Mouse (Mus musculus): ENCODE measurements around the gene Slmap.
"Not testable (repeated sequence)": the region's sequence is repeated elsewhere in the genome, so short reads cannot be mapped to it uniquely, and the experiment has no call there.

Slmap gene

GRCm38 (mm10) chr14:26386999-26387398 is 147.7 kb downstream of the Slmap start:
- DNase-seq = not testable (repeated sequence)

- not testable (repeated sequence) for DNase-seq
Observed at GRCm38 (mm10) chr14:26385659-26386058, 149.1 kb downstream of the Slmap start.

DNA sequence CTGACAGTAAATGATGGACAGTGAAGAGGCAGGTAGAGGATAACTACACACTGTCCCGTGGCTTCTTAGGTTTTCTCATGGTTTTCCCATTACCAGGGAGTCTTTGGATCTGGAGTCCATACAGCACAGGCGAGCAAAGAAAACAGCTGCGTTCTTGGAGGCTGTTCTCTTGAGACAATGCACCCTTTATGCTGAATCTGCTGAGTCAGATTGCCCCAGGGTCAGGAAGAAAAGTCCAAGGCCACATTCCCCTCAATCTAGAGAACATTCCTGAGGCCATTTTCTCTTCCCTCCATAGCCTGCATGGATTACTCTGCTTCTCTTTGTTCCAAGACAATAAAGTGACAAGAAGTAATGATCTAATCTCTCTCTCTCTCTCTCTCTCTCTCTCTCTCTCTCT is 155.7 kb downstream of the Slmap start:
- DNase-seq = no peak

DNA sequence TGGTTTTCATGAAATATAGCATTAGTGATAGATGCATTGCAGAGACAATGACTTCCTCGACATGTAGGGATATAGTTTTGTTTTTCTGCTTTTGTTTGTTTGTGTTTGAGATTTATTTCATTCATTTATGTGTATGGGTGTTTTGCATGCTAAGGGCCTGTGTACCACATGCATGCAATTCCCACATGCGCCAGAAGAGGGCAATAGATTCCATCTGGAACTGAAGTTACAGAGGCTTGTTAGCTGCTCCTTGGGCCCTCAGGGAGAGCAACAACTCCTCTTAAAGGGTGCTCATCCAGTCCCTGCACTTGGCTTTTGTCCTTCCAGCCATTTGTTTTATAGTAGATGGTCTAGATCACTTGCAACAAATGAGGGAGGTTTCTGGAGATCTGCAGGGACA is 158.1 kb downstream of the Slmap start:
- DNase-seq = peak; percentile 71
